Mouse (Mus musculus) intestine, postnatal 0 days (tissue): ENCODE measurements around the gene Zranb3. TPM values are rescaled to one million over a fixed set of nuclear protein-coding genes. Genes with fewer than 3 reads are reported as not detected.
"Not testable (repeated sequence)": the region's sequence is repeated elsewhere in the genome, so short reads cannot be mapped to it uniquely, and the experiment has no call there.

Source experiments
- ATAC-seq: fragments of 200-750 bp; cut with Nextera tagmentation; 2 replicates; pipeline ENCODE4 v1.8.0; 2017; ENCODE audit warnings: mild to moderate bottlenecking, moderate TSS enrichment, moderate library complexity
- H3K27ac ChIP-seq: fragments of 300-500 bp; sonication (generic); 2 replicates; pipeline ENCODE4 v1.5.1; 2014; ENCODE audit warnings: mild to moderate bottlenecking, low read depth, low read length, moderate library complexity
- H3K27me3 ChIP-seq: fragments of 300-500 bp; sonication (generic); replicated peaks from 2 replicates; pipeline ENCODE4 v1.6.1; 2014; ENCODE audit warnings: low read length, mixed read lengths; ENCODE audit not compliant: control insufficient read depth, insufficient read depth
- H3K36me3 ChIP-seq: fragments of 300-500 bp; sonication (generic); 2 replicates; pipeline ENCODE4 v1.6.1; 2014; ENCODE audit warnings: mild to moderate bottlenecking, moderate library complexity; ENCODE audit not compliant: control insufficient read depth, insufficient read depth
- H3K4me1 ChIP-seq: fragments of 300-500 bp; sonication (generic); replicated peaks from 2 replicates; pipeline ENCODE4 v1.6.1; 2014; ENCODE audit warnings: antibody characterized with exemption, low read length, mixed read lengths; ENCODE audit not compliant: control insufficient read depth, insufficient read depth
- H3K4me2 ChIP-seq: fragments of 300-500 bp; sonication (generic); replicated peaks from 2 replicates; pipeline ENCODE4 v1.6.1; 2014; ENCODE audit warnings: low read depth, mild to moderate bottlenecking, moderate library complexity
- H3K4me3 ChIP-seq: fragments of 300-500 bp; sonication (generic); 2 replicates; pipeline ENCODE4 v1.5.1; 2014; ENCODE audit warnings: low read depth, low read length
- H3K9ac ChIP-seq: fragments of 300-500 bp; sonication (generic); 2 replicates; pipeline ENCODE4 v1.6.1; 2014; ENCODE audit warnings: mild to moderate bottlenecking, low read depth, low read length
- H3K9me3 ChIP-seq: fragments of 300-500 bp; sonication (generic); 2 replicates; pipeline ENCODE4 v1.6.1; 2016; ENCODE audit warnings: mixed run types; ENCODE audit not compliant: control insufficient read depth
- CTCF ChIP-seq: sonication (generic); IDR thresholded peaks from 2 replicates; pipeline ENCODE4 v1.5.1; 2016; ENCODE audit warnings: low read depth, mild to moderate bottlenecking, control low read depth, antibody characterized with exemption, moderate library complexity
- WGBS: fragments of 180-500 bp; shearing (Covaris S2); extraction: QIAGEN DNeasy Blood & Tissue Kit; methylation state at CpG from one replicate; pipeline ENCODE4 v1.1.7; 2014; 5-methylcytosine and 5-hydroxymethylcytosine counted together
- polyA plus RNA-seq: library from polyadenylated mRNA; unstranded; fragments of >200 nt; fragmentation: Nextera tagmentation; extraction: Ambion mirVana; gene quantifications from 2 replicates; pipeline ENCODE4 v1.2.1, GENCODE M21; 2015

The Zranb3 gene
- polyA plus RNA-seq, 1 experiment from 2014 or later = 1.4 TPM

DNA sequence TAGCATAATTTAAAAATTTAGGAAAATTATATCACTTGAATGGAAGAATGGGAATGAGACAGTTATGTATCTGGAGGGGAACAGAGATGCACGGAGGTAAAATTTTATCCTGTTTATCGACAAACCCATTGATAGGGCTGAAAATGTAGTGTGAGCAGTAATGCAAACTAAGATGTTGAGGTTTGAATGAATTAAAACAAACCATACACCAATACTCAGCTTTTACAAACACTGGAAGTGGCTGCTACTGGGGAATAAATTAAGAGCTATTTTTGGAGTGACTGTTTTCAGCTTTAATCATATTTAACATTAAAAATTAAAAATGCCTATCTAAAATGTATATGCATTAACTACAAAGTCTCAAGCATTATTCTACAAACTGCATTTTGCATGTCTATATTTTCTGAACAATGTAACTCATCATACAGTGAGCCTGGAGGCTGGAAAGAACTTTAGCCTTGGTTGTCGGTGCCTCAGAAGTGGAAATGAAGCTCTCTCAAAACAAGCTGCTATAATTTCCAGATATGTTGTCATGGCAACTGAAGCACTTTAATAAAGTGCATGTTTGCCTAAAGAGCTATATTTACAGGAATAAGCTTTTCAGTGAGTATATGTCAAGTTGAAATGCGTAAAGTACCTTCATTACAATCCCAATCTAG, 99.0 kb downstream of the Zranb3 start:
- ATAC-seq = no peak
- TF ChIP-seq CTCF = no peak
- Histone ChIP-seq H3K27me3 (no peaks in the 10 kb centered on the region), H3K4me1 (no peaks in the 10 kb centered on the region), H3K36me3 (no peaks in the 10 kb centered on the region), H3K9me3 (no peaks in the 10 kb centered on the region), H3K27ac (no peak overlapping the region), H3K4me2 (no peak overlapping the region), H3K9ac (no peak overlapping the region), H3K4me3 (no peak overlapping the region)
- WGBS = 84% methylated on average over 4 of the region's 4 CpGs

DNA sequence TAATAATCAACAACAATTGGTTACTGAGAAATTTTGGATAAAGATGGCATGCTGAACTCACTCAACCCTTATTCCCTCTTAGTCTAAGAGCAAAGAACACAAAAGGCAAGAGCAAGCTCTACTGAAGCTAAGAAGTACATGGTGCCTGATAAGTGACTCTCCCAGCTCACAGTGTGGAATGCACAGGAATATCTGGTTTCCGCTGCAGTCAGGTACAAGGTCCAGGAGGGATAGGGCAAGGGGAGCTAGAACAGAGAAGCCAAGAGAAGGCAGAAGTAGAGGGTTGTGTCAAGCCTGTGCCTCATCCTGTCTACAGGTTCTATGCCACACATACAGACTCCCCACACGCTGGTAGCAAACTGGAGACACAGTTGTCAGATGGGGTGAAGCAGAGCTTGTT, 100.7 kb downstream of the Zranb3 start:
- no peak for TF ChIP-seq CTCF
- Histone ChIP-seq H3K4me3 (no peak overlapping the region), H3K27ac (no peak overlapping the region), H3K36me3 (no peaks in the 10 kb centered on the region), H3K4me2 (no peak overlapping the region), H3K4me1 (no peaks in the 10 kb centered on the region), H3K27me3 (no peaks in the 10 kb centered on the region), H3K9ac (no peak overlapping the region), H3K9me3 (no peaks in the 10 kb centered on the region)
- no peak for ATAC-seq
- 78% methylated on average over 2 of the region's 2 CpGs for WGBS

- H3K4me3 ChIP-seq, H3K27ac ChIP-seq, ATAC-seq, H3K4me1 ChIP-seq, H3K9ac ChIP-seq, H3K4me2 ChIP-seq, H3K27me3 ChIP-seq, H3K9me3 ChIP-seq, H3K36me3 ChIP-seq: not testable (repeated sequence)
- WGBS = 93% methylated on average over 4 of the region's 4 CpGs
These were observed 101.9 kb downstream of the Zranb3 start for GRCm38 (mm10) chr1:128000931-128001330.

GRCm38 (mm10) chr1:127993892-127994291, 109.0 kb downstream of the Zranb3 start:
- Histone ChIP-seq H3K4me2 (no peak overlapping the region), H3K9ac (no peak overlapping the region), H3K27ac (no peak overlapping the region), H3K9me3 (no peaks in the 10 kb centered on the region), H3K4me1 (0 out of 2 replicates have a peak, but pooled peaks cover 3% of the 10 kb centered on the region), H3K36me3 (no peaks in the 10 kb centered on the region), H3K4me3 (no peak overlapping the region), H3K27me3 (no peaks in the 10 kb centered on the region)
- no peak for TF ChIP-seq CTCF
- WGBS = 94% methylated on average over 4 of the region's 4 CpGs
- ATAC-seq = no peak

GRCm38 (mm10) chr1:127989876-127990731, 112.7 kb downstream of the Zranb3 start:
- ATAC-seq = peak; percentile 44
- 51% methylated on average over 9 of the region's 9 CpGs for WGBS
- no peaks in the 10 kb centered on the region for H3K9me3 ChIP-seq
- H3K9ac ChIP-seq = no peak overlapping the region
- no peaks in the 10 kb centered on the region for H3K27me3 ChIP-seq
- H3K4me3 ChIP-seq = no peak overlapping the region
- 0 out of 2 replicates have a peak, but pooled peaks cover 3% of the 10 kb centered on the region for H3K4me1 ChIP-seq
- H3K27ac ChIP-seq = no peak overlapping the region; the same call in 1 of the 2 replicates
- peak; percentile 23; the same call in 1 of the 2 replicates for TF ChIP-seq CTCF
- peak overlapping the region; percentile 47 for H3K4me2 ChIP-seq
- no peaks in the 10 kb centered on the region for H3K36me3 ChIP-seq

DNA sequence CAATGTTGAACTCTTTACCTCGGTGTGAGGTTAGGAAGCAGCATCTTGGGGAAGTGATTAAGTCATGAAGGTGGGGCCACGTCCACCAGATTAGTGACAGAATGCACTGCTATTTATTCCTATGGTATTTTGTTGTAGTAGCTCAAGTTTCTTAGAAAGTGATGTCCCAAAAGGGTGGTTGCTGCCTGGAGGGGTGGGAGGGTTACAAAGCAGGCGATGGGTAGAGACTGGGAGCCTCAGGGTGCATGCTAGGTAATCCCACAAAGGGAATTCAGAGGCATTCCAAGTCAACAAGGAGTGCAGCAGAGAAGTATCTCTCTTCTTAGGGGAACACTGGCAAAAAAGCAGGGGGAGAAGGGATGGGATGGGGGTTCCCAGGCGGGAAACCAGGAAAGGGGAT, 113.5 kb downstream of the Zranb3 start:
- WGBS = 72% methylated on average over 4 of the region's 4 CpGs
- Histone ChIP-seq H3K27ac (no peak overlapping the region), H3K4me1 (0 out of 2 replicates have a peak, but pooled peaks cover 3% of the 10 kb centered on the region), H3K9ac (no peak overlapping the region), H3K36me3 (no peaks in the 10 kb centered on the region), H3K4me2 (no peak overlapping the region), H3K4me3 (no peak overlapping the region), H3K9me3 (no peaks in the 10 kb centered on the region), H3K27me3 (no peaks in the 10 kb centered on the region)
- no peak for ATAC-seq
- no peak for TF ChIP-seq CTCF
